Mouse (Mus musculus): ENCODE measurements around the gene 1700023F06Rik. TPM values are rescaled to one million over a fixed set of nuclear protein-coding genes. Genes with fewer than 3 reads are reported as not detected.

The 1700023F06Rik gene
- polyA plus RNA-seq (2017; shearing (Covaris generic)) = not detected

DNA sequence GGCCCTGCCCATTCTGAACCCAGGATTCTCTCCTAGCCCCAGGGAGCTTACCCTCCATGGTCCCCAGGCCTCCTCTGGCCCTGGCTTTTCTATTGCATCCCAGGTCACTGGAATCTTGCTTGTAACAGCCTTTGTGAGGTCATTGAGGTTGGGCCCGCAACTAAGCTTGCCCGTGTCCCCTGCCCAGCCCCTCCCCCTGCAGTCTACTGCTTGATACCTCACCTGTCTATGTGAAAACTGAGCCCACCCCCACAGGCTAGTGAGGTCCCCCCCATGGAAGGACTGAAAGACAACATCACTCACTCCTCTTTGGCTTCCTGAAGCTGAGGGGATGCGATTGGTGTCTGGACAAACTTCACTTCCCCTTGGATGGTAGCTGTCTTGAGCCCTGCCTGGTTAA lies at the start of gene 1700023F06Rik:
Gene 1700023F06Rik (minus strand): TSS at position 101 of the 400 bp plus-strand sequence.

DNA sequence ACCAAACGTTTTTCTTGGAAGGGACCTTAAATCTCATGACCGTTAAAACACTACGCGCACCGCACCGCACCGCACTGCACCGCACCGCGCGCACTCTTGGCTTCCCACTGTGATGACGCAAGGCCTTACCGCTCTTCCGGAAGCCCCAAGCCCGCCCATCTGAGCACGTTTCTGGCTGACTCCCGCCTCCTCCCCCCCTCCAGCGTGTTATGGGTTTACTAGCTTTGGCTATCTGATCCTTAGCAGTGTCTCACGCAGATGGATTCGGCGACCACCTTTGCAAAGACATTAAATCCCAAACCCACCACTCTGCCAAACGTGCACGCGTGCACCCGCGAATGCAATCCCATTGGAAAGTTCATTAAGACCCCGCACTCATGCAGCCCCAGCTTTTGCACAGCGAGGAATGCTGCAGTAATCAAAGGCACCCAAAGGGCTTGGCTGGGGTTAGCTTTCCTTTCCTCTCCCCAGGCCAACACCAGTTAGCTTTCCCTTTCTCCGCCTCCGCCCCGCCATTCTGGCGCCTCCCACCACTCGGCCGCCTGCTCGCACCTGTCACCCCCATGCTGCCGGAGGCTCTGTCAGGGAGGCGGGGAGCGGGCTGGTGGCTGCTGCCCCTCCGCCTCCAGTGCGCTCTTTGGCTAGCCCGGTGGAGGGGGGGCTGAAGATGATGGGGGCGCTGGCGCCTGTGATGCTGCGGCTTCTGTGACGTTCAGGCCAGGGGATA lies 9.6 kb upstream of the 1700023F06Rik start, which contains the start of gene Spata32:
Gene Spata32 (minus strand): TSS at position 643 of the 727 bp plus-strand sequence.

DNA sequence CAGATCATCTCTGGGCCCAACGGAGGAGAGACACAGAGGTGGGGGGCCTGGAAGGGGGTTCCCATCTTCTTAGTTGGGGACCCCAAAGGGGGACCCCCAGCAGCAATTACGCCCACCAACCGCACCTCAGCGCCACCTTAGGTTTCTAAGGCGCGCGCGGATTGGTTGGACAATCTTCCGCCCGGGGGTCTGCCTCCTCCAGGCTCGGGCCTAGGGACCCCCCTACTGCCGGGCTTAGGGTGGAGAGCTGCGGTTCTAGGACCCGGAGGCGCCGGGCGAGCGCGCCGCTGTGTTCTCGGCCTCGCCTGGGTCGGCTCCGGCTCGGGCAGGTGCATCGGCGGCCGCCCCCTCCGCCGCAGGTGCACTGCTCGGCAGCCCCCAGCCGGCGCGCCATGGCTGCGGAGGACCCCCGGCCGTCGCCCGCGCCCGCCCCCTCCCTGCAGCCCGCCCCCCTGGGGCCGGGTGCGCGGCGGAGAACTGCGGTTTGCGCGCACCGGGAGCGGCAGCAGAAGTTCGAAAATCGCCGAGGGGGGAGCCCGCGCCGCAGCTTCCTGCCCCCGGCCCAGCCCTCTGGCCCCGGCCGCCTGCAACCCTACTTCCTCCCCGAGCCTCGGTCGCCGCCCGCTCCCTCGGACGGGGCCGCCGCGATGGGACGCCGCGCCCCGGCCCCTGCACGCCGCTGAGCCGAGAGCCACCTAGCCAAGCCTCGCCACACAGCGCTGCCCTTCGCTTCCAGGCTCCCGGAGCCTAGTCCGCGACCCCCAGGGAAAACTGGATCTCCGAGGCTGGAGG lies 37.7 kb downstream of the 1700023F06Rik start, which contains the start of gene Fmnl1:
Gene Fmnl1 (plus strand): TSS at position 614 of the 792 bp plus-strand sequence.

Other genes starting within 250 kb of the 1700023F06Rik start
- gene Nmt1, start 180.4 kb downstream of the 1700023F06Rik start, polyA plus RNA-seq (2017; shearing (Covaris generic)) = 76.8 TPM
- 10.3 TPM for gene Dcakd, start 180.2 kb downstream of the 1700023F06Rik start, polyA plus RNA-seq (2017; shearing (Covaris generic))
- gene Plcd3, start 106.9 kb downstream of the 1700023F06Rik start, polyA plus RNA-seq (2017; shearing (Covaris generic)) = not detected
- 33.6 TPM for gene Acbd4, start 106.9 kb downstream of the 1700023F06Rik start, polyA plus RNA-seq (2017; shearing (Covaris generic))
- gene Hexim1, start 92.3 kb downstream of the 1700023F06Rik start, polyA plus RNA-seq (2017; shearing (Covaris generic)) = 8.1 TPM
- 3.3 TPM for gene Hexim2, start 76.1 kb downstream of the 1700023F06Rik start, polyA plus RNA-seq (2017; shearing (Covaris generic))
- gene Fmnl1, start 37.5 kb downstream of the 1700023F06Rik start, polyA plus RNA-seq (2017; shearing (Covaris generic)) = 168 TPM
- not detected for gene Spata32, start 9.9 kb upstream of the 1700023F06Rik start, polyA plus RNA-seq (2017; shearing (Covaris generic))
- 133 TPM for gene Map3k14, start 58.9 kb upstream of the 1700023F06Rik start, polyA plus RNA-seq (2017; shearing (Covaris generic))
- 59.8 TPM for gene Arhgap27, start 155.1 kb upstream of the 1700023F06Rik start, polyA plus RNA-seq (2017; shearing (Covaris generic))
- gene Plekhm1, start 204.1 kb upstream of the 1700023F06Rik start, polyA plus RNA-seq (2017; shearing (Covaris generic)) = 40.3 TPM

All from naive thymus-derived CD4-positive, alpha-beta T cell, adult 5 months (primary cell).